ENCODE assay signal across 11 mouse cellular contexts in genomic region chr19:47946821-47947465, GRCm38 (mm10). TPM values are rescaled to one million over a fixed set of nuclear protein-coding genes. Genes with fewer than 3 reads are reported as not detected.
DNase-seq lines count a peak whose midpoint lies in the region; ATAC-seq and TF ChIP-seq lines count a peak whose summit lies in the region.
"Had no signal": no experiment of that assay in that cellular context is flagged by ENCODE, and none has a peak within 500 bp of the region (broad histone marks: within the 10 kb centered on the region; RNA-seq: fewer than 3 reads in every experiment).

No protein-coding gene starts in this region.

- no peaks in the 10 kb centered on the region for H3K9me3 ChIP-seq in heart, embryonic 12.5 days (replicated peaks)
- no peaks in the 10 kb centered on the region for H3K9me3 ChIP-seq in heart, postnatal 0 days (replicated peaks; ENCODE audit: control insufficient read depth, low read length)
- H3K9me3 ChIP-seq in midbrain, embryonic 11.5 days (ENCODE audit: control insufficient read depth, low read length), result no peaks in the 10 kb centered on the region

- DNase-seq in heart, adult 18-20 months, result no peak
- DNase-seq in NIH3T3 (ENCODE audit: low read depth), result peak; percentile 35
- DNase-seq in heart, postnatal 0 days (ENCODE audit: low spot score), result peak; percentile 15
- no peak for DNase-seq in midbrain, embryonic 11.5 days (ENCODE audit: low spot score, missing footprints)
- no peak for DNase-seq in layer of hippocampus, postnatal 36 days
- no peak for DNase-seq in ovary, postnatal 14 days (ENCODE audit: low spot score)
- no peak for DNase-seq in right cerebral cortex, postnatal 14 days
- DNase-seq: adrenal gland, postnatal 36 days had no signal

- TF ChIP-seq CTCF in heart, postnatal 0 days (IDR thresholded peaks at IDR 0.05; ENCODE audit: low read depth), result no peak

- H3K27ac ChIP-seq in heart, embryonic 12.5 days (ENCODE audit: poor library complexity, severe bottlenecking), result no peak overlapping the region
- no peak overlapping the region for H3K27ac ChIP-seq in heart, postnatal 0 days (ENCODE audit: low read depth)
- no peak overlapping the region for H3K27ac ChIP-seq in midbrain, embryonic 11.5 days (ENCODE audit: low read depth, low read length)

- H3K4me1 ChIP-seq in heart, embryonic 12.5 days (replicated peaks), result no peaks in the 10 kb centered on the region
- H3K4me1 ChIP-seq in heart, postnatal 0 days (ENCODE audit: control insufficient read depth, insufficient read depth), result no peaks in the 10 kb centered on the region
- H3K4me1 ChIP-seq in midbrain, embryonic 11.5 days (ENCODE audit: control insufficient read depth, insufficient read depth, low read length), result no peaks in the 10 kb centered on the region; the same call in 1 of the 2 replicates

- H3K36me3 ChIP-seq in heart, embryonic 12.5 days, result no peaks in the 10 kb centered on the region
- no peaks in the 10 kb centered on the region for H3K36me3 ChIP-seq in heart, postnatal 0 days (replicated peaks; ENCODE audit: control insufficient read depth, insufficient read depth, low read length)
- H3K36me3 ChIP-seq in midbrain, embryonic 11.5 days (ENCODE audit: control insufficient read depth, insufficient read depth, low read length), result no peaks in the 10 kb centered on the region

- peak overlapping the region; percentile 42 for H3K4me2 ChIP-seq in heart, embryonic 12.5 days
- H3K4me2 ChIP-seq in heart, postnatal 0 days (ENCODE audit: low read depth, low read length), result peak overlapping the region; percentile 53
- peak overlapping the region; percentile 22 for H3K4me2 ChIP-seq in midbrain, embryonic 11.5 days

- H3K9ac ChIP-seq in heart, embryonic 12.5 days, result no peak overlapping the region
- H3K9ac ChIP-seq in heart, postnatal 0 days (replicated peaks; ENCODE audit: low read depth, low read length), result no peak overlapping the region
- H3K9ac ChIP-seq in midbrain, embryonic 11.5 days (ENCODE audit: low read length), result no peak overlapping the region

- WGBS in heart, embryonic 12.5 days, result 45% methylated on average over 23 of the region's 23 CpGs
- WGBS in heart, postnatal 0 days, result 41% methylated on average over 23 of the region's 23 CpGs
- 44% methylated on average over 23 of the region's 23 CpGs for WGBS in midbrain, embryonic 11.5 days

- H3K4me3 ChIP-seq in heart, embryonic 12.5 days, result no peak overlapping the region
- H3K4me3 ChIP-seq in heart, postnatal 0 days (ENCODE audit: low read depth, low read length), result peak overlapping the region; percentile 22
- H3K4me3 ChIP-seq in midbrain, embryonic 11.5 days (ENCODE audit: low read depth, low read length), result no peak overlapping the region

- no peak for ATAC-seq in heart, embryonic 12.5 days (ENCODE audit: insufficient number of reproducible peaks, low FRiP score)
- no peak for ATAC-seq in heart, postnatal 0 days (ENCODE audit: insufficient read depth, low read depth)
- ATAC-seq in midbrain, embryonic 11.5 days (ENCODE audit: low FRiP score), result peak; percentile 63; the same call in 1 of the 2 replicates

- H3K27me3 ChIP-seq in heart, embryonic 12.5 days (replicated peaks), result peaks cover 16% of the 10 kb centered on the region; the same call in 1 of the 2 replicates
- H3K27me3 ChIP-seq in heart, postnatal 0 days (ENCODE audit: control insufficient read depth, insufficient read depth, low read length), result no peaks in the 10 kb centered on the region
- peaks cover 3% of the 10 kb centered on the region; the same call in 1 of the 2 replicates for H3K27me3 ChIP-seq in midbrain, embryonic 11.5 days (ENCODE audit: control insufficient read depth, insufficient read depth, low read length)

- no peak for TF ChIP-seq EP300 in heart, postnatal 0 days (IDR thresholded peaks at IDR 0.05; ENCODE audit: low read depth)

RNA-seq across cellular contexts. Expression of gene Cfap58, which starts 9.5 kb away (rescaled TPM):
- polyA plus RNA-seq in heart, embryonic 12.5 days (2016; fragmentation: Nextera tagmentation; extraction: Ambion mirVana), result not detected in 2 replicates
- total RNA-seq in heart, adult 18-20 months (2021), result 1 to 10 TPM; 2.0 to 2.6 TPM
- not detected in 2 replicates for total RNA-seq in heart, postnatal 0 days (2014; rRNA removed; ENCODE audit: low replicate concordance)
- 0.04 and 0.18 TPM in 2 replicates for polyA plus RNA-seq in heart, postnatal 0 days (2015; fragmentation: Nextera tagmentation; extraction: Ambion mirVana)
- 0.14 and 0.20 TPM in 2 replicates for polyA plus RNA-seq in midbrain, embryonic 11.5 days (2014; fragmentation: Nextera tagmentation; extraction: Ambion mirVana)
- under 1 TPM; 0.30 to 0.35 TPM for total RNA-seq in layer of hippocampus, postnatal 36 days (2021)
- total RNA-seq: liver, adult 2 months; neutrophil, adult 5-6 weeks had no signal
- polyA plus RNA-seq: liver, adult 2 months had no signal

RNA-seq across cellular contexts. Expression of gene Itprip, which starts 27.8 kb away (rescaled TPM):
- polyA plus RNA-seq in heart, embryonic 12.5 days (2016; fragmentation: Nextera tagmentation; extraction: Ambion mirVana), result 24.4 and 25.5 TPM in 2 replicates
- 1 to 10 TPM; 8.9 to 9.2 TPM for total RNA-seq in heart, adult 18-20 months (2021)
- 27.2 and 30.1 TPM in 2 replicates for total RNA-seq in heart, postnatal 0 days (2014; rRNA removed; ENCODE audit: low replicate concordance)
- polyA plus RNA-seq in heart, postnatal 0 days (2015; fragmentation: Nextera tagmentation; extraction: Ambion mirVana), result 9.5 and 10.5 TPM in 2 replicates
- 11.8 and 13.2 TPM in 2 replicates for polyA plus RNA-seq in midbrain, embryonic 11.5 days (2014; fragmentation: Nextera tagmentation; extraction: Ambion mirVana)
- 1 to 10 TPM; 1.0 to 1.9 TPM for total RNA-seq in layer of hippocampus, postnatal 36 days (2021)

RNA-seq across cellular contexts. Expression of gene Cfap43, which starts 27.9 kb away (rescaled TPM):
- polyA plus RNA-seq in heart, embryonic 12.5 days (2016; fragmentation: Nextera tagmentation; extraction: Ambion mirVana), result 0.10 and 0.19 TPM in 2 replicates
- total RNA-seq in heart, adult 18-20 months (2021), result 1 to 10 TPM in 1 of 2 experiments, not detected in 1; 1.1 TPM
- 0.08 TPM in 1 of 2 replicates, not detected in the other for total RNA-seq in heart, postnatal 0 days (2014; rRNA removed; ENCODE audit: low replicate concordance)
- 0.15 and 0.43 TPM in 2 replicates for polyA plus RNA-seq in heart, postnatal 0 days (2015; fragmentation: Nextera tagmentation; extraction: Ambion mirVana)
- polyA plus RNA-seq in midbrain, embryonic 11.5 days (2014; fragmentation: Nextera tagmentation; extraction: Ambion mirVana), result 0.05 and 0.07 TPM in 2 replicates
- total RNA-seq in layer of hippocampus, postnatal 36 days (2021), result 1 to 10 TPM; 1.2 to 1.7 TPM
- total RNA-seq: adrenal gland, postnatal 36 days; liver, adult 2 months had no signal
- polyA plus RNA-seq: liver, adult 2 months had no signal

Comparison
In these comparisons a context has a peak if more than half of its experiments do, and no peak if none do; other contexts are left out.
1. DNase-seq: peak in NIH3T3 (single experiment) and heart, postnatal 0 days (single experiment); none in heart, adult 18-20 months (0 of 2), midbrain, embryonic 11.5 days (single experiment), layer of hippocampus, postnatal 36 days (0 of 2), ovary, postnatal 14 days (single experiment) and right cerebral cortex, postnatal 14 days (single experiment).
2. Peak in every context shown above with its lines, with median percentiles within 50 percentile points of each other: H3K4me2 ChIP-seq.